Mouse (Mus musculus) C2C12 (cell line): ENCODE data around the gene Tmf1. TPM values are rescaled to one million over a fixed set of nuclear protein-coding genes. Genes with fewer than 3 reads are reported as not detected.

Source experiments
- H3K27me3 ChIP-seq: one replicate; pipeline ENCODE4 v1.6.1; 2011; ENCODE audit not compliant: control insufficient read depth, insufficient read depth, insufficient read length
- H3K36me3 ChIP-seq: one replicate; pipeline ENCODE4 v1.6.1; 2011; ENCODE audit not compliant: control insufficient read depth, insufficient read depth
- H3K4me3 ChIP-seq: one replicate; pipeline ENCODE4 v1.5.1; 2011; ENCODE audit warnings: mild to moderate bottlenecking, control low read depth; ENCODE audit not compliant: poor library complexity, insufficient read depth, severe bottlenecking
- H3K79me2 ChIP-seq: one replicate; pipeline ENCODE4 v1.6.1; 2011; ENCODE audit not compliant: control insufficient read depth, insufficient read depth
- H3K79me3 ChIP-seq: one replicate; pipeline ENCODE4 v1.6.1; 2011; ENCODE audit warnings: low read depth, control low read depth
- H3ac ChIP-seq: one replicate; pipeline ENCODE3; 2011; ENCODE audit warnings: low read depth; ENCODE audit not compliant: control insufficient read depth, insufficient read length
- CEBPB ChIP-seq: IDR thresholded peaks from one replicate; pipeline ENCODE4 v1.6.1; 2011; ENCODE audit warnings: low read depth, mild to moderate bottlenecking, control low read depth, moderate library complexity
- CTCF ChIP-seq: IDR thresholded peaks from one replicate; pipeline ENCODE4 v1.5.1; 2011; ENCODE audit not compliant: control insufficient read depth, insufficient read depth, insufficient read length
- FOSL1 ChIP-seq: IDR thresholded peaks from one replicate; pipeline ENCODE4 v1.8.0; 2011; ENCODE audit warnings: mild to moderate bottlenecking, low read length; ENCODE audit not compliant: poor library complexity, insufficient read depth, severe bottlenecking
- MAX ChIP-seq: IDR thresholded peaks from one replicate; pipeline ENCODE4 v1.6.1; 2011; ENCODE audit warnings: mild to moderate bottlenecking, control low read depth
- MYOD1 ChIP-seq: IDR thresholded peaks from one replicate; pipeline ENCODE4 v1.6.1; 2011; ENCODE audit warnings: low read depth; ENCODE audit not compliant: control insufficient read depth, insufficient read length
- MYOG ChIP-seq: IDR thresholded peaks from one replicate; pipeline ENCODE4 v1.6.1; 2011; ENCODE audit not compliant: control insufficient read depth, insufficient read length; ENCODE audit errors: extremely low read depth
- USF1 ChIP-seq: IDR thresholded peaks from one replicate; pipeline ENCODE4 v1.6.1; 2011; ENCODE audit warnings: low read depth, mild to moderate bottlenecking, control low read depth, moderate library complexity
- polyA plus RNA-seq: library from polyadenylated mRNA; unstranded; fragments of >200 nt; fragmentation: generic; extraction: Trizol; gene quantifications from one replicate; pipeline ENCODE4 v1.2.1, GENCODE M21; 2012; ENCODE audit warnings: missing spikeins

Tmf1 gene
- polyA plus RNA-seq, 1 experiment, result 6.4 TPM

- TF ChIP-seq MAX (no peak), CTCF (no peak), MYOG (no peak), FOSL1 (no peak), CEBPB (no peak), MYOD1 (no peak), USF1 (no peak)
- Histone ChIP-seq H3K79me2 (no peaks in the 10 kb centered on the region), H3K4me3 (no peak overlapping the region), H3ac (no peak overlapping the region), H3K79me3 (no peaks in the 10 kb centered on the region), H3K27me3 (no peaks in the 10 kb centered on the region), H3K36me3 (no peaks in the 10 kb centered on the region)
Measured at GRCm38 (mm10) chr6:97145156-97145555, 33.8 kb downstream of the Tmf1 start.

DNA sequence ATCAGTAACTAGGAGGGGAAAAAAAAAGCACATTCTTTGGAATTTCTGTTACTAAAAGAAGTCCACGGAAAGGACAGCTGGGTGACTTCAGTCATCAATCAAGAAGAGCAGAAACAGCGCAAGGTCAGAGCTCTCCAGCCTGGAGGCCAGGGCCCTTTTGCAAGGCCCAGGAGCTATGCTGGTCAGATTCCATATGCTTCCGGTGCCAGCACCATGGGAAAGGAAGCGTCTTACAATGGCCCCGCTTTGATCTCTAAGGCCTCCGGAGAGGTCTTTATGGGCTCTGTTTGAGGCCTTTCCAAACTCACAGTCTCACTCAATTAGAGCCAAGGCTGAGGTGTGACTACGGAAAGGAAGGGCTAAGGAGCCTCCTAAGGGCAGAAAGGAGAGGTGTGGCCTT lies 34.6 kb downstream of the Tmf1 start:
- H3K27me3 ChIP-seq, result no peaks in the 10 kb centered on the region
- TF ChIP-seq MYOG, result no peak
- no peak for TF ChIP-seq USF1
- no peak for TF ChIP-seq MAX

GRCm38 (mm10) chr6:97142611-97143010 lies 36.3 kb downstream of the Tmf1 start:
- no peaks in the 10 kb centered on the region for H3K79me2 ChIP-seq

More for the DNA sequence above, 34.6 kb downstream of the Tmf1 start:
- Histone ChIP-seq H3K4me3 (no peak overlapping the region), H3K79me2 (no peaks in the 10 kb centered on the region), H3K36me3 (peaks cover 6% of the 10 kb centered on the region), H3K79me3 (no peaks in the 10 kb centered on the region), H3ac (no peak overlapping the region)

DNA sequence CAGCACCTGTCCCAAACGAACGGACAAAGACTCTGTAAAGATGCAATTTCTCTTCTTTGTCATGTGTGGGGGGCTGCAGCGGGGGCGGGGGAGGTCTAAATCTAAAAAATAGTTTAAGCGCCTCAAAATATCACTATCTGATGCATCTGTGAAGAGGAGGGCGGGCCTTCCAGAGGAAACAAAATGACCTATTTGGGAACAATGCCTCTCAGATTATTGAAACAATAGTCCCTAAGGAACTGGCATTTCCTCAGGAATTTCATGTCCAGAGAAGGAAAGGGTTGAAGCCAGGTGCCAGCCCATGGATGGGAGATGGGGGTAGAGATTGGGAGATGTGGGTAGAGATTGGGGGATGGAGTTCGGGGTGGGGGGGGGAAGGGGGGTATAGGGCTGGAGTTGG lies 37.1 kb downstream of the Tmf1 start:
- no peak overlapping the region for H3K4me3 ChIP-seq

More at GRCm38 (mm10) chr6:97142611-97143010, 36.3 kb downstream of the Tmf1 start:
- TF ChIP-seq MAX (no peak), USF1 (no peak), MYOG (no peak), FOSL1 (no peak), CTCF (no peak)
- H3K79me3 ChIP-seq, result no peaks in the 10 kb centered on the region
- no peak overlapping the region for H3ac ChIP-seq
- no peak overlapping the region for H3K4me3 ChIP-seq
- no peaks in the 10 kb centered on the region for H3K27me3 ChIP-seq
- H3K36me3 ChIP-seq, result peaks cover 14% of the 10 kb centered on the region

GRCm38 (mm10) chr6:97132707-97133303 lies 46.1 kb downstream of the Tmf1 start:
- TF ChIP-seq USF1 (no peak), MYOD1 (no peak), MAX (no peak), CTCF (no peak), FOSL1 (no peak), MYOG (no peak), CEBPB (no peak)
- peaks cover 47% of the 10 kb centered on the region for H3K36me3 ChIP-seq

More for the DNA sequence above, 37.1 kb downstream of the Tmf1 start:
- TF ChIP-seq USF1 (no peak), FOSL1 (no peak), CEBPB (no peak), MYOG (no peak), MAX (no peak), CTCF (no peak)
- H3ac ChIP-seq, result no peak overlapping the region
- H3K79me3 ChIP-seq, result no peaks in the 10 kb centered on the region
- no peaks in the 10 kb centered on the region for H3K79me2 ChIP-seq
- H3K27me3 ChIP-seq, result no peaks in the 10 kb centered on the region
- H3K36me3 ChIP-seq, result peaks cover 14% of the 10 kb centered on the region

GRCm38 (mm10) chr6:97131808-97132207 lies 47.1 kb downstream of the Tmf1 start:
- Histone ChIP-seq H3K4me3 (no peak overlapping the region), H3K79me3 (no peaks in the 10 kb centered on the region), H3K27me3 (no peaks in the 10 kb centered on the region), H3K79me2 (no peaks in the 10 kb centered on the region), H3K36me3 (peaks cover 47% of the 10 kb centered on the region), H3ac (no peak overlapping the region)
- no peak for TF ChIP-seq CTCF
- no peak for TF ChIP-seq MYOG
- no peak for TF ChIP-seq FOSL1
- no peak for TF ChIP-seq CEBPB
- no peak for TF ChIP-seq USF1
- no peak for TF ChIP-seq MAX
- TF ChIP-seq MYOD1, result no peak

More at GRCm38 (mm10) chr6:97132707-97133303, 46.1 kb downstream of the Tmf1 start:
- Histone ChIP-seq H3K79me3 (no peaks in the 10 kb centered on the region), H3K4me3 (no peak overlapping the region), H3K79me2 (no peaks in the 10 kb centered on the region), H3ac (no peak overlapping the region), H3K27me3 (no peaks in the 10 kb centered on the region)
